Mouse (Mus musculus) CH12.LX (cell line): Measurements from ENCODE around the gene Cdc14b. TPM values are rescaled to one million over a fixed set of nuclear protein-coding genes. Genes with fewer than 3 reads are reported as not detected.
A peak's percentile ranks its signal among the peaks of the same experiment; 100 is the strongest.

Experiments used
- DNase-seq: peaks from one replicate; pipeline ENCODE4 v3.0.0-alpha.2; 2013; ENCODE audit errors: extremely low read depth
- H3K27ac ChIP-seq: 2 replicates; pipeline ENCODE4 v1.5.1; 2012; ENCODE audit warnings: low read depth, mild to moderate bottlenecking, control low read depth, moderate library complexity; ENCODE audit not compliant: insufficient read depth
- H3K27me3 ChIP-seq: replicated peaks from 2 replicates; pipeline ENCODE3; 2012; ENCODE audit warnings: inconsistent platforms
- H3K36me3 ChIP-seq, 2 experiments: replicated peaks in 1 of 2; 2 replicates each; pipeline versions ENCODE3 to v1.6.1; 2012; ENCODE audit warnings: inconsistent platforms in 1 of 2, low read length in 1 of 2, mild to moderate bottlenecking in 1 of 2, mixed read lengths in 1 of 2, moderate library complexity in 1 of 2; ENCODE audit not compliant: control insufficient read depth in 1 of 2, insufficient read depth in 1 of 2
- H3K4me1 ChIP-seq, 2 experiments: 2 replicates each; pipeline ENCODE4 v1.6.1; 2012; ENCODE audit warnings: inconsistent platforms in 1 of 2, moderate library complexity in 1 of 2; ENCODE audit not compliant: insufficient read depth in 2 of 2, control insufficient read depth in 1 of 2
- H3K4me2 ChIP-seq: 2 replicates; pipeline ENCODE4 v1.6.1; 2012; ENCODE audit warnings: low read depth, mild to moderate bottlenecking, control low read depth; ENCODE audit not compliant: poor library complexity, insufficient read depth, severe bottlenecking
- H3K4me3 ChIP-seq, 3 experiments: fragments of 150-350 bp in 1 of 3; sonication (generic) in 1 of 3; replicated peaks in 1 of 3; 2 replicates each; pipeline versions ENCODE3 to v1.5.1; 2011 to 2012; ENCODE audit warnings: low read depth in 2 of 3, low read length in 2 of 3, mild to moderate bottlenecking in 2 of 3, moderate library complexity in 2 of 3, control low read depth in 1 of 3, improper control_type of control experiment in 1 of 3, inconsistent platforms in 1 of 3, mixed read lengths in 1 of 3; ENCODE audit not compliant: poor library complexity in 1 of 3
- H3K79me2 ChIP-seq: replicated peaks from 2 replicates; pipeline ENCODE4 v1.6.1; 2012; ENCODE audit warnings: mild to moderate bottlenecking, moderate library complexity; ENCODE audit not compliant: control insufficient read depth, poor library complexity, insufficient read depth, severe bottlenecking; ENCODE audit errors: extremely low read depth
- H3K9ac ChIP-seq: 2 replicates; pipeline ENCODE4 v1.6.1; 2012; ENCODE audit warnings: low read depth, mild to moderate bottlenecking, control low read depth, moderate library complexity; ENCODE audit not compliant: insufficient read depth
- H3K9me3 ChIP-seq: replicated peaks from 2 replicates; pipeline ENCODE3; 2012; ENCODE audit warnings: low read length, inconsistent platforms, mixed read lengths
- BHLHE40 ChIP-seq: IDR thresholded peaks from 2 replicates; pipeline ENCODE4 v1.6.1; 2011; ENCODE audit warnings: mild to moderate bottlenecking, low read depth, low read length, improper control_type of control experiment
- CHD1 ChIP-seq: IDR thresholded peaks from 2 replicates; pipeline ENCODE4 v1.6.1; 2012; ENCODE audit warnings: low read depth, low read length, improper control_type of control experiment, inconsistent platforms
- E2F4 ChIP-seq: IDR thresholded peaks from 2 replicates; pipeline ENCODE4 v1.6.1; 2011; ENCODE audit warnings: low read depth, low read length, improper control_type of control experiment; ENCODE audit not compliant: insufficient replicate concordance
- EP300 ChIP-seq: IDR thresholded peaks from 2 replicates; pipeline ENCODE4 v1.6.1; 2011; ENCODE audit warnings: low read length, improper control_type of control experiment
- ETS1 ChIP-seq: conservative IDR thresholded peaks from 2 replicates; pipeline ENCODE4 v1.6.1; 2012; ENCODE audit warnings: low read depth, mild to moderate bottlenecking, inconsistent platforms, low read length, improper control_type of control experiment, moderate library complexity
- GABPA ChIP-seq: IDR thresholded peaks from 2 replicates; pipeline ENCODE4 v1.6.1; 2012; ENCODE audit warnings: low read depth, low read length, improper control_type of control experiment, inconsistent platforms; ENCODE audit not compliant: insufficient replicate concordance
- IRF4 ChIP-seq: IDR thresholded peaks from 2 replicates; pipeline ENCODE4 v1.6.1; 2014; ENCODE audit warnings: low read depth, mild to moderate bottlenecking, inconsistent platforms, low read length, improper control_type of control experiment
- JUND ChIP-seq: conservative IDR thresholded peaks from 2 replicates; pipeline ENCODE4 v1.6.1; 2011; ENCODE audit warnings: low read depth, low read length, improper control_type of control experiment
- KAT2A ChIP-seq: IDR thresholded peaks from 2 replicates; pipeline ENCODE4 v1.6.1; 2012; ENCODE audit warnings: low read length, improper control_type of control experiment, inconsistent platforms; ENCODE audit not compliant: insufficient replicate concordance
- MAX ChIP-seq: IDR thresholded peaks from 2 replicates; pipeline ENCODE4 v1.6.1; 2011; ENCODE audit warnings: low read length, improper control_type of control experiment
- MAZ ChIP-seq: IDR thresholded peaks from 2 replicates; pipeline ENCODE4 v1.6.1; 2012; ENCODE audit warnings: low read depth, mild to moderate bottlenecking, inconsistent platforms, low read length, improper control_type of control experiment, moderate library complexity
- MEF2A ChIP-seq: IDR thresholded peaks from 2 replicates; pipeline ENCODE4 v1.6.1; 2014; ENCODE audit warnings: low read depth, mild to moderate bottlenecking, inconsistent platforms, low read length, improper control_type of control experiment, borderline replicate concordance
- MXI1 ChIP-seq: IDR thresholded peaks from 2 replicates; pipeline ENCODE4 v1.6.1; 2011; ENCODE audit warnings: mild to moderate bottlenecking, low read depth, low read length, improper control_type of control experiment
- MYC ChIP-seq: IDR thresholded peaks from 2 replicates; pipeline ENCODE4 v1.6.1; 2011; ENCODE audit warnings: low read depth, mild to moderate bottlenecking, improper control_type of control experiment, low read length
- NRF1 ChIP-seq: IDR thresholded peaks from 2 replicates; pipeline ENCODE4 v1.6.1; 2014; ENCODE audit warnings: low read depth, mild to moderate bottlenecking, inconsistent platforms, low read length, improper control_type of control experiment, moderate library complexity
- PAX5 ChIP-seq: IDR thresholded peaks from 2 replicates; pipeline ENCODE4 v1.6.1; 2012; ENCODE audit warnings: low read length, inconsistent platforms, mixed read lengths
- POLR2A ChIP-seq: IDR thresholded peaks from 2 replicates; pipeline ENCODE4 v1.6.1; 2011; ENCODE audit warnings: low read depth, mild to moderate bottlenecking, improper control_type of control experiment, low read length
- POLR2AphosphoS2 ChIP-seq: IDR thresholded peaks from 2 replicates; pipeline ENCODE4 v1.6.1; 2011; ENCODE audit warnings: low read depth, low read length, improper control_type of control experiment
- RAD21 ChIP-seq: IDR thresholded peaks from 2 replicates; pipeline ENCODE4 v1.6.1; 2011; ENCODE audit warnings: low read depth, mild to moderate bottlenecking, low read length, improper control_type of control experiment, moderate library complexity
- RCOR1 ChIP-seq: conservative IDR thresholded peaks from 2 replicates; pipeline ENCODE4 v1.6.1; 2012; ENCODE audit warnings: low read depth, mild to moderate bottlenecking, inconsistent platforms, low read length, improper control_type of control experiment
- SIN3A ChIP-seq: IDR thresholded peaks from 2 replicates; pipeline ENCODE4 v1.6.1; 2012; ENCODE audit warnings: low read length, improper control_type of control experiment, inconsistent platforms
- SMC3 ChIP-seq: IDR thresholded peaks from 2 replicates; pipeline ENCODE4 v1.6.1; 2011; ENCODE audit warnings: low read depth, low read length, improper control_type of control experiment
- TBP ChIP-seq: conservative IDR thresholded peaks from 2 replicates; pipeline ENCODE4 v1.6.1; 2011; ENCODE audit warnings: low read depth, low read length, improper control_type of control experiment
- TCF12 ChIP-seq: IDR thresholded peaks from 2 replicates; pipeline ENCODE4 v1.6.1; 2014; ENCODE audit warnings: low read depth, mild to moderate bottlenecking, inconsistent platforms, low read length, improper control_type of control experiment
- UBTF ChIP-seq: IDR thresholded peaks from 2 replicates; pipeline ENCODE4 v1.6.1; 2012; ENCODE audit warnings: low read depth, mild to moderate bottlenecking, inconsistent platforms, low read length, improper control_type of control experiment, moderate library complexity
- USF1 ChIP-seq: IDR thresholded peaks from 2 replicates; pipeline ENCODE4 v1.6.1; 2014; ENCODE audit warnings: low read depth, mild to moderate bottlenecking, inconsistent platforms, low read length, improper control_type of control experiment
- USF2 ChIP-seq: conservative IDR thresholded peaks from 2 replicates; pipeline ENCODE4 v1.6.1; 2011; ENCODE audit warnings: low read depth, low read length, improper control_type of control experiment
- ZKSCAN1 ChIP-seq: IDR thresholded peaks from 2 replicates; pipeline ENCODE4 v1.6.1; 2012; ENCODE audit warnings: low read depth, inconsistent platforms, low read length, improper control_type of control experiment, borderline replicate concordance
- ZMIZ1 ChIP-seq: IDR thresholded peaks from 2 replicates; pipeline ENCODE4 v1.6.1; 2012; ENCODE audit warnings: low read depth, mild to moderate bottlenecking, inconsistent platforms, low read length, improper control_type of control experiment
- ZNF384 ChIP-seq: IDR thresholded peaks from 2 replicates; pipeline ENCODE4 v1.6.1; 2012; ENCODE audit warnings: low read depth, low read length, improper control_type of control experiment, inconsistent platforms
- dilution Hi-C: fragments of 300-500 bp; cut with MboI; formaldehyde crosslinking; loops from 2 replicates; pipeline ENCODE4 v1.14.3; 2020; ENCODE audit warnings: low sequenced_read_pairs; ENCODE audit not compliant: extremely low pct_unique_long_range_greater_than_20kb, extremely low pct_ligation_motif_present
- in situ Hi-C: fragments of 300-500 bp; cut with MboI; formaldehyde crosslinking; loops from 3 replicates; pipeline ENCODE4 v1.14.3; 2019; ENCODE audit warnings: low sequenced_read_pairs, low pct_ligation_motif_present, low pct_unique_long_range_greater_than_20kb, mixed read lengths
- polyA plus RNA-seq: library from polyadenylated mRNA; unstranded; fragments of >175 nt; gene quantifications from 2 replicates; pipeline ENCODE4 v1.2.1, GENCODE M21; 2012; ENCODE audit warnings: low read depth; ENCODE audit not compliant: insufficient read length
- total RNA-seq, 2 experiments: library from RNA; depleted of rRNA; stranded (reverse); fragments of 300-350 nt in 1 of 2; fragments of >200 nt in 1 of 2; gene quantifications; 2 replicates each; pipeline ENCODE4 v1.2.3; 2012 to 2014

The Cdc14b gene
- total and polyA plus RNA-seq, 3 experiments = 2.7 to 5.5 (median 4.6) TPM

- TF ChIP-seq RCOR1 = no peak
- no peak; the same call in 1 of the 2 replicates for TF ChIP-seq MXI1
- no peak for TF ChIP-seq TCF12
- TF ChIP-seq ZMIZ1 = 0 out of 2 replicates have a peak, but pooled peaks have one; percentile 41
- no peak for TF ChIP-seq ZNF384
- TF ChIP-seq UBTF = 0 out of 2 replicates have a peak, but pooled peaks have one; percentile 11
- TF ChIP-seq MAZ = 0 out of 2 replicates have a peak, but pooled peaks have one; percentile 1
- 0 out of 2 replicates have a peak, but pooled peaks have one; percentile 0 for TF ChIP-seq POLR2A
- TF ChIP-seq NRF1 = 0 out of 2 replicates have a peak, but pooled peaks have one; percentile 0
- no peak for TF ChIP-seq E2F4
- no peak for TF ChIP-seq MYC
- no peak for TF ChIP-seq IRF4
- Histone ChIP-seq H3K9ac (peak overlapping the region; percentile 69), H3K36me3 (peaks cover 0 to 8% of the 10 kb centered on the region in 2 experiments), H3K4me1 (peaks cover 5 to 30% of the 10 kb centered on the region in 2 experiments), H3K27ac (peak overlapping the region; percentile 75), H3K27me3 (peaks cover 17% of the 10 kb centered on the region), H3K4me3 (peak overlapping the region; percentile 94 to 98 (median 97)), H3K79me2 (peaks cover 44% of the 10 kb centered on the region), H3K9me3 (no peaks in the 10 kb centered on the region), H3K4me2 (peak overlapping the region; percentile 27; the same call in 1 of the 2 replicates)
- peak; percentile 23 for DNase-seq
- dilution Hi-C loops (no loop called here), in situ Hi-C loops (no loop called here)
Measured at GRCm38 (mm10) chr13:64152671-64153082, 122.4 kb downstream of the Cdc14b start.

- DNase-seq = peak; percentile 76
- Histone ChIP-seq H3K4me1 (peaks cover 5 to 30% of the 10 kb centered on the region in 2 experiments), H3K27me3 (peaks cover 14% of the 10 kb centered on the region), H3K4me3 (peak overlapping the region; percentile 94 to 98 (median 97)), H3K79me2 (peaks cover 49% of the 10 kb centered on the region), H3K36me3 (peaks cover 0 to 8% of the 10 kb centered on the region in 2 experiments), H3K27ac (peak overlapping the region; percentile 75), H3K4me2 (no peak overlapping the region; the same call in 1 of the 2 replicates), H3K9me3 (no peaks in the 10 kb centered on the region), H3K9ac (peak overlapping the region; percentile 69)
- dilution Hi-C loops = no loop called here
- in situ Hi-C loops = no loop called here
- TF ChIP-seq MXI1 = peak; percentile 92
- TF ChIP-seq RAD21 = no peak
- TF ChIP-seq JUND = no peak
- peak; percentile 66; the same call in 1 of the 2 replicates for TF ChIP-seq KAT2A
- TF ChIP-seq MAZ = peak; percentile 75
- no peak for TF ChIP-seq ETS1
- TF ChIP-seq USF2 = peak; percentile 84
- peak; percentile 89 for TF ChIP-seq MAX
- TF ChIP-seq GABPA = no peak
- TF ChIP-seq PAX5 = no peak
- no peak for TF ChIP-seq ZKSCAN1
- no peak for TF ChIP-seq POLR2AphosphoS2
- TF ChIP-seq UBTF = no peak
- no peak for TF ChIP-seq SMC3
- TF ChIP-seq IRF4 = no peak; the same call in 1 of the 2 replicates
- TF ChIP-seq USF1 = peak; percentile 91
- 0 out of 2 replicates have a peak, but pooled peaks have one; percentile 41 for TF ChIP-seq TCF12
- TF ChIP-seq RCOR1 = no peak
- no peak for TF ChIP-seq MYC
- TF ChIP-seq CHD1 = no peak
- no peak for TF ChIP-seq EP300
- TF ChIP-seq E2F4 = peak; percentile 83; the same call in 1 of the 2 replicates
- no peak for TF ChIP-seq TBP
- TF ChIP-seq MEF2A = peak; percentile 18; the same call in 1 of the 2 replicates
- peak; percentile 74 for TF ChIP-seq ZMIZ1
- TF ChIP-seq SIN3A = peak; percentile 94
- TF ChIP-seq ZNF384 = no peak
- TF ChIP-seq BHLHE40 = peak; percentile 82
Measured at GRCm38 (mm10) chr13:64152241-64152669, 122.8 kb downstream of the Cdc14b start.
